Mouse (Mus musculus) heart, adult 8-10 months (tissue): ENCODE measurements around the gene Cxcl10. TPM values are rescaled to one million over a fixed set of nuclear protein-coding genes. Genes with fewer than 3 reads are reported as not detected.

Experiments used
- DNase-seq: peaks from one replicate; pipeline ENCODE4 v3.0.0; 2022; ENCODE audit warnings: low spot score
- total RNA-seq, 4 experiments: library from RNA; stranded (reverse); gene quantifications; 2 replicates each; pipeline ENCODE4 v1.2.4; 2022

The Cxcl10 gene
- total RNA-seq, 4 experiments from 2014 or later, result not detected

- no peak for DNase-seq
Measured at GRCm38 (mm10) chr5:92321631-92322400, 26.9 kb downstream of the Cxcl10 start.

GRCm38 (mm10) chr5:92318596-92318995 lies 30.1 kb downstream of the Cxcl10 start:
- no peak for DNase-seq

GRCm38 (mm10) chr5:92318119-92318518 lies 30.6 kb downstream of the Cxcl10 start:
- DNase-seq, result no peak

GRCm38 (mm10) chr5:92313776-92314175 lies 34.9 kb downstream of the Cxcl10 start:
- DNase-seq, result no peak

GRCm38 (mm10) chr5:92312046-92312715 lies 36.5 kb downstream of the Cxcl10 start:
- peak; percentile 92 for DNase-seq

DNA sequence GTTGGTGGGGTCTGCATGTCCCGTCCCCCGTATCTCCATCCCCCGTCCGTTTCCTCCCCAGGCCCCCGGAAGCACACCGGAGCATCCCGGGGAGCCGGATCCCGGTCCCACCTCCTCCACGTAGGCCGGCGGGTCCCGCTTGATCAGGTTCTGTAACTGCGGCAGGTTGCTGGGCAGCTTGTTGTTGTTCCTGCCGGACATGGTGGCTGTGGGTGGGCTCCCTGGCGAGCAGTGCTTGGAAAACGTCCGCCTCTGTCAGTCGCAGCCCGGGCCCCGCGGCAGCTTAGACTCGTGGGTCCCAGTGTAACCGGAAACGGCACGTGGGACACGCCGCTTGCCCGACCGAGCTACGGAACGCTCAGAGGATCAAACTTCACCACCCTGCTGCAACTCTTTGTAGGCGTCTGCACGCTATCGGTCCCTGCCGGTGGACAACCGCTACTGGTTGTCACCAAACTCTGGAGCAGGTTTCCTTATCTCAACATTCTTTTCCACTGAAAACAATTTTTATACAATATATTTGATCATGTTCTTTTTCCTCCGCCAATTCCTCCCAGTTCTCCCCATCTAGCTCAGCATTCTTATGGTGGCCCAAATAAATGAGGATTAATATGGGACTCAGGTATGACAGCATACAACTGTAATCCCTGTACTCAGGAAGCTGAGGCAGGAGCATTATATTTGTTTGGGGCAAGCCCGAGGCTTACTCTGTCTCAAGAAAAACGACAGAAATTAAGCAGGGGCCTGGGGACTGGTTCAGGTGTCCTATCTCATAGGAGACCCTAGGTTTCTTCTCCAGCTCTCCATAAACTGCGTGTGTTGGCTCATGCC lies 38.8 kb downstream of the Cxcl10 start, which contains the start of gene Sdad1:
Gene Sdad1 (minus strand): TSS at position 799 of the 831 bp plus-strand sequence.
- DNase-seq, result peak; percentile 95

DNA sequence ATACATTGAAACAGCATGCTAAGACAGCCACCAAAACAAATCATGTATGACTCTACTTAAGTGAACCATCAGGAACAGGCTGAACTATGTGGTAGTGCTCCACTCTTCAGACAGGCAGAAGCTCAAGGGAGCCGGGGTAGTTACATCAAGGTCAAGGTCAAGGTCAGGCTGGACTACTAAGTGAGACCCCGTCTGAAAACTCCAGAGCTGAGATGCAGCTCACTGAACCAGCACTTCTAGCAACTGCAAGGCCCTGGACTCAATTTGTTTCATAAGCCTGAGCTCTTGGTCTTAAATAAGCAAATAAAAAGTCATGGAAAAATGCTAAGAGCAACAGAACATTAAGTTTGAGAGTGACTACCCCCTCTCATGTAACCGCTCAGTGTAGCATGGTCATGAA lies 44.4 kb downstream of the Cxcl10 start:
- DNase-seq, result no peak

- no peak for DNase-seq
Measured at GRCm38 (mm10) chr5:92302149-92302840, 46.4 kb downstream of the Cxcl10 start.

Other genes starting within 250 kb of the Cxcl10 start
- 10 to 100 TPM; 43.0 to 49.2 (median 46.7) TPM for gene Uso1, start 211.0 kb downstream of the Cxcl10 start, total RNA-seq
- gene U90926, start 133.5 kb downstream of the Cxcl10 start, total RNA-seq, result not detected
- not detected for gene Ppef2, start 92.6 kb downstream of the Cxcl10 start, total RNA-seq
- 10 to 100 TPM; 15.9 to 21.7 (median 18.8) TPM for gene Naaa, start 70.7 kb downstream of the Cxcl10 start, total RNA-seq
- gene Sdad1, start 38.4 kb downstream of the Cxcl10 start, total RNA-seq, result 10 to 100 TPM; 10.8 to 12.5 (median 11.4) TPM
- 1 to 10 TPM in 3 of 4 experiments, under 1 TPM in 1; 0.79 to 1.8 (median 1.2) TPM for gene Cxcl9, start 20.8 kb downstream of the Cxcl10 start, total RNA-seq
- gene Art3, start 17.1 kb downstream of the Cxcl10 start, total RNA-seq, result 100 to 1,000 TPM; 573 to 758 (median 670) TPM
- 10 to 100 TPM; 12.1 to 18.4 (median 16.2) TPM for gene Nup54, start 86.3 kb upstream of the Cxcl10 start, total RNA-seq
- gene Scarb2, start 157.9 kb upstream of the Cxcl10 start, total RNA-seq, result 10 to 100 TPM; 84.5 to 87.7 (median 86.8) TPM
- not detected for gene Fam47e, start 206.2 kb upstream of the Cxcl10 start, total RNA-seq